Mouse (Mus musculus) G1E (cell line): ENCODE data around the gene H2-Oa. TPM values are rescaled to one million over a fixed set of nuclear protein-coding genes. Genes with fewer than 3 reads are reported as not detected.

ENCODE experiments used
- ATAC-seq: 2 replicates; pipeline ENCODE4 v1.8.0; 2016; ENCODE audit warnings: mild to moderate bottlenecking; ENCODE audit not compliant: insufficient number of reproducible peaks, poor library complexity, low FRiP score, severe bottlenecking; ENCODE audit errors: extremely low read depth
- DNase-seq: peaks from one replicate; pipeline ENCODE4 v3.0.0; 2012; ENCODE audit warnings: low spot score
- H3K27me3 ChIP-seq: 2 replicates; pipeline ENCODE4 v1.6.1; 2012; ENCODE audit warnings: mild to moderate bottlenecking, low read length, inconsistent platforms; ENCODE audit not compliant: insufficient read depth
- H3K36me3 ChIP-seq: replicated peaks from 2 replicates; pipeline ENCODE3; 2012; ENCODE audit warnings: mild to moderate bottlenecking, inconsistent platforms
- H3K4me1 ChIP-seq: 2 replicates; pipeline ENCODE4 v1.6.1; 2012; ENCODE audit warnings: low read depth, low read length, inconsistent platforms, mixed read lengths; ENCODE audit not compliant: insufficient read depth
- H3K4me3 ChIP-seq: 2 replicates; pipeline ENCODE4 v1.5.1; 2012; ENCODE audit warnings: low read depth, mild to moderate bottlenecking, inconsistent platforms, low read length, moderate library complexity, mixed read lengths
- H3K9me3 ChIP-seq: replicated peaks from 2 replicates; pipeline ENCODE4 v1.6.1; 2012; ENCODE audit warnings: inconsistent platforms
- CTCF ChIP-seq: IDR thresholded peaks from 2 replicates; pipeline ENCODE4 v1.5.1; 2012; ENCODE audit warnings: low read depth, low read length, inconsistent platforms, mixed read lengths
- GATA1 ChIP-seq: IDR thresholded peaks from 2 replicates; pipeline ENCODE4 v1.6.1; 2012; ENCODE audit warnings: borderline replicate concordance, low read length, inconsistent platforms, mixed read lengths
- GATA2 ChIP-seq: IDR thresholded peaks from 2 replicates; pipeline ENCODE4 v1.6.1; 2012; ENCODE audit warnings: low read depth, low read length, inconsistent platforms, borderline replicate concordance
- POLR2AphosphoS5 ChIP-seq: IDR thresholded peaks from 2 replicates; pipeline ENCODE4 v1.6.1; 2012; ENCODE audit warnings: low read depth, low read length, inconsistent platforms; ENCODE audit not compliant: insufficient replicate concordance
- TAL1 ChIP-seq: conservative IDR thresholded peaks from 2 replicates; pipeline ENCODE4 v1.6.1; 2012; ENCODE audit warnings: low read depth, low read length, inconsistent platforms, mixed read lengths
- polyA plus RNA-seq: library from polyadenylated mRNA; stranded (reverse); fragments of >175 nt; gene quantifications from 2 replicates; pipeline ENCODE4 v1.2.3, GENCODE M21; 2012
- total RNA-seq, 2 experiments: library from RNA; stranded (forward) in 1 of 2; stranded (reverse) in 1 of 2; fragments of 200-1000 nt in 1 of 2; fragments of >200 nt in 1 of 2; fragmentation: Nextera tagmentation in 1 of 2; gene quantifications; 2 replicates each; pipeline ENCODE4 v1.2.3; 2014 to 2017

Gene H2-Oa
- total and polyA plus RNA-seq, 3 experiments = 0.11 TPM; not detected in 2

DNA sequence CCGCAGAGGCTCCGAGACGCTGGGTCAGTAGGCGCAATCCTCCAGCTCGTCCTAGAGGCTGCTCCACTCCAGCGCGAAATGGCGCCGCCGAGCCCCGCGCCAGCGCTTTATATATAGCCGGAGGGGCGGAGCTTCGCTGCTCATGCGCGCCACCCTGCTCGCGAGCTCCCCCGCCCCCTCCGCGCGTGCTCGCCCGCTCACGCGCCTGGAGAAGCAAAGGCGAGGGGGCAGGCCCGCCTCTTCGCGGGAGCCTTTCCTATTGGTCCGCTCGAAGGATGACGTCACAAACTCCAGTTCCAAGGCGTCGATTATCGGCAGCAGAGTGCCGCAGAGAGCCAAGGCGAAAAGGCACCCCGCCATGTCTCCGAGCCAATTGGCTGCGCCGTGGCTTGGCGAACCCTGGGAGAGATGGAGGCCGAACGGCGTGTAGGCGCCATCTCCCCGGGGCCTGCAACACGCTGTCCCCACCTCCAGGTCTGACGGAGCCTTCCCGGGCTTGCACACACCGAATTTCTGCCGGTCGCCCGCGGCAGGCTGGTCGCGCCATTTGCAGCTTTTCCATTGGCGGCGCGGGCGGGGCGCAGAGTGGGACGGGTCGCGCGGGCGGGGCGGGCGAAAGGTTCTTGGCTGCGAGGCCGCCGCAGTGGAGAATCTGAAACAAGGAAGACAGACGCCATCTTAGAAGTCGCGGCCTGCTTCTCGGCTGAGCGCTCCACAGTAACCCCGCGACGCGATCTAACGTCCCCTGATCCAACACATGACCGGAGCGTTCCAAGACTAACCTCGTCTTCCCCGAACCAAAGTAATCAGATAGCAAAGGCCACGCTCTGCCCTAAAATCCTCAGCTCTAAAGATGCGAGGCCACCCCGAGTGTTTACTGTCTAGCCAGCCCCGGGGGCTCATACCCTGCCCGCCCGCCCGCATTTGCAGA, 27.4 kb downstream of the H2-Oa start, which contains the start of gene H2-DMa:
Gene H2-DMa (plus strand): TSS at position 293 of the 931 bp plus-strand sequence.
- TF ChIP-seq POLR2AphosphoS5 = peak; percentile 98; the same call in 1 of the 2 replicates
- TF ChIP-seq CTCF = no peak
- no peak for TF ChIP-seq GATA2
- no peak for TF ChIP-seq GATA1
- H3K27me3 ChIP-seq = no peaks in the 10 kb centered on the region
- H3K9me3 ChIP-seq = no peaks in the 10 kb centered on the region
- H3K4me3 ChIP-seq = peak within 1 kb of the TSS; percentile 99
- H3K4me1 ChIP-seq = peaks cover 39% of the 10 kb centered on the region
- ATAC-seq (peak; percentile 58), DNase-seq (peak; percentile 97)
- H3K36me3 ChIP-seq = peaks cover 65% of the 10 kb centered on the region

- Histone ChIP-seq H3K4me3 (peak overlapping the region; percentile 99), H3K4me1 (peaks cover 38% of the 10 kb centered on the region), H3K27me3 (no peaks in the 10 kb centered on the region), H3K36me3 (peaks cover 60% of the 10 kb centered on the region), H3K9me3 (no peaks in the 10 kb centered on the region)
- DNase-seq = peak; percentile 79
- no peak for TF ChIP-seq TAL1
- no peak for TF ChIP-seq GATA1
- no peak for TF ChIP-seq GATA2
- no peak for TF ChIP-seq CTCF
- 0 out of 2 replicates have a peak, but pooled peaks have one; percentile 69 for TF ChIP-seq POLR2AphosphoS5
- no peak for ATAC-seq
These were observed 28.1 kb downstream of the H2-Oa start for GRCm38 (mm10) chr17:34120180-34120723.

DNA sequence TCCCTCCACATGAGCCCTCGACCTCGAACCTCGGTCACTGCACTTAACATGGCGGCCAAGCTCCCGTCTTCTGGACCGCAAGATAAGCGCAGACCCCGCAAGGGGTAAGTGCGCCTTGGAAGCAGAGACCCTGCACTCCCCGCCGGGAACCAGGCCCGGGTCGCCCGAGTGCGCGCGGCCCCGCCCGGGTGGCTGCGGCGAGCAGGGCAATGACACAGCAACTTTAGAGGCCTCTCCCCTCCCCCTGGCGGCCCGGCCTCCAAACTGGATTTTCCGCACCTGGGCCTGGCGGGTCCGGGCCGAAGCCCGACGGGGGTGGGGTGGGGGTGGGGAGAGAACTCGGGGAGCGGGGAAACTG, 28.7 kb downstream of the H2-Oa start:
- DNase-seq (peak; percentile 83), ATAC-seq (no peak)
- TF ChIP-seq GATA1 (no peak), GATA2 (no peak), CTCF (no peak), TAL1 (no peak), POLR2AphosphoS5 (no peak)

DNA sequence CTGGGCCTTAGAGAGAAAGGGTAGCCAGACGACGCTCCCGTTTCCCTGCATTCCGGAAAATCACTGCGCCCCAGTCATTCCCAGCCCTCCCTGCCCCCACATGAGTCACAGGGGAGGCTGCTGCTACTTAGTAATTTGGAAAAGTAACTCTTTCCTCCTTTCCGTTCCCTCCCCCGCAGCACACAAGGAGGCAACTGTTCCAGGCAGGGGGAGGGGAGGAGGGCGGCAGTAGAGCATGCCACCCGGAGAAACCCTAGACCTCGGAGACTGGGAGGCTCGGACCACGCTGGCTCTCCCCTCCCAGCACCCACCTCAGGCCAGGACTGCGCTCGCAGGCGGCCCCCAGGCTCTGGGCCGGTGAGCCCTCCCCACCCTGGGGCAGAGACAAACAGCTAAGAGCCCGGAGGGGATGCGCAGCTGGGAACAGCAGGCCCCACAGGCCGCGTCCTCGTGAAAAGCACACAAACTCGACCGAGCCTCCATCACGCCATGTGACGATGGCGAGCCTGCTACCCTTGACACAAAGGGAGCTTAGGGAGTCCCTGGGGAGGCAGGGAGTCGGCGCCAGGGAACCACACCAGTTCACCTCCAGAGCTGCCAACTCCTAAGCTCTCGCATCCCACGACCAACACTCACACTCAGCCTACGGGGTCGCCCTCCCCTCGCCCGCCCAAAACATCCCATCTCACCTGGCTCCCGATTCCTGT, 29.2 kb downstream of the H2-Oa start:
- ATAC-seq = no peak
- peaks cover 38% of the 10 kb centered on the region for H3K4me1 ChIP-seq
- DNase-seq = peak; percentile 65

More for the DNA sequence above, 28.7 kb downstream of the H2-Oa start:
- H3K4me3 ChIP-seq = peak overlapping the region; percentile 99
- no peaks in the 10 kb centered on the region for H3K27me3 ChIP-seq
- no peaks in the 10 kb centered on the region for H3K9me3 ChIP-seq
- peaks cover 59% of the 10 kb centered on the region for H3K36me3 ChIP-seq
- H3K4me1 ChIP-seq = peaks cover 37% of the 10 kb centered on the region

GRCm38 (mm10) chr17:34121879-34122187, 29.7 kb downstream of the H2-Oa start:
- DNase-seq = peak; percentile 66
- H3K9me3 ChIP-seq = no peaks in the 10 kb centered on the region
- H3K4me3 ChIP-seq = peak overlapping the region; percentile 99
- TF ChIP-seq POLR2AphosphoS5 (no peak), GATA2 (no peak), CTCF (no peak), TAL1 (no peak), GATA1 (no peak)
- H3K27me3 ChIP-seq = no peaks in the 10 kb centered on the region
- peaks cover 59% of the 10 kb centered on the region for H3K36me3 ChIP-seq
- no peak for ATAC-seq
- peaks cover 38% of the 10 kb centered on the region for H3K4me1 ChIP-seq

More for the DNA sequence above, 29.2 kb downstream of the H2-Oa start:
- no peaks in the 10 kb centered on the region for H3K9me3 ChIP-seq
- peak overlapping the region; percentile 99 for H3K4me3 ChIP-seq
- peaks cover 59% of the 10 kb centered on the region for H3K36me3 ChIP-seq
- TF ChIP-seq TAL1 = no peak
- TF ChIP-seq CTCF = no peak
- no peak for TF ChIP-seq POLR2AphosphoS5
- TF ChIP-seq GATA1 = no peak
- no peak for TF ChIP-seq GATA2
- no peaks in the 10 kb centered on the region for H3K27me3 ChIP-seq
